Mouse (Mus musculus): ENCODE results near the gene Alx1.
A peak's percentile ranks its signal among the peaks of the same experiment; 100 is the strongest.

DNA sequence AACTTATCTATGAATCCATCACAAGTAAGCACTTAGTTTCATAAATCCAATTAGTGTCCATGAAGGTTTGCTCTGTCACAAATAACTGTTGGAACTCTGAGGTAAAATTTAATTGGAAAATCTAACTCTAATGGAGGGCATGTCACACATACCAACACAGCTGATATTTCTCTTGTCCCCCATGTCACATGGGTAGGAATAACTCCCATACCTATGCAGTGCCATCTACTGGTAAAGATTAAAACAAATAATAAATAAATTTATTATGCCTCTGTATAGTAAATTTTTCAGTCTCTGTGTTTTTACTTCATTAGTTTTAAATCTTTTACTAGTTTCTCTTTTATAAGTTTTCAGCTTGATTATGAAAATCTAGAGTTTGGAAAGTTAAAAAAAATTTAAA, 30.4 kb downstream of the Alx1 start:
- TF ChIP-seq CTCF (IDR thresholded peaks at IDR 0.05) (0 out of 2 replicates have a peak, but pooled peaks have one; percentile 13), EP300 (IDR thresholded peaks at IDR 0.05) (no peak)

All from lung, postnatal 0 days (tissue).